In the genomic region with DNA sequence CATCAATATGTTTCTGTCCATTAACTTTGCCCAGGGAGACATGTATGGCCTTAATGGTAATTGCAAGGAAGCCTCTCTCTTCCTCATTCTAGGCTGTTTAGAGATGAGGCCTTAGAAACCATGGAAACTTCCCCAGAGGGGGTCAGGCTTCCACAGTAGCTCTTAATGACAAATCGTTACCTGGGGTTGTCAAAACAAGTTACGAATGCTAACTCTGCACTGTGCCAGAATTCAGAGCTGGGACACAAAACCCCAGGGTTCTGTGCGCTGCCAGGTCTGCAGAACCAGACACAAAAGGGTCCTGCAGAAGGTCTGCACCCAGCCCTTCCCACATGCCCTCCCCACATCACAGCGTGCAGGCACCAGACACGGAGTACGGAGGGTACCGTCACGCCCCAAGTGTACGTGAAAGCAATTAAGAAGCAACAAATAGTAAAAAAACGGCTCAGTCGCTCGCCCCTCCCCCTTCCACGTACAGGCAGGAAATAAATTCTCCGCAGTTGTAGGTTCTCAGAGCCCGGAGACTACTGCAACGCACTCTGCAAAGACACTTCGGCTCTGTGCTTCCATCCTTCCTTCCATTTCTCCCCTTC, we compare ENCODE assay signal across 9 mouse cellular contexts.
A peak's percentile ranks its signal among the peaks of the same experiment; 100 is the strongest.
DNase-seq lines count a peak whose midpoint lies in the region; ATAC-seq and TF ChIP-seq lines count a peak whose summit lies in the region.
"Had no signal": no experiment of that assay in that cellular context is flagged by ENCODE, and none has a peak within 500 bp of the region (broad histone marks: within the 10 kb centered on the region; RNA-seq: fewer than 3 reads in every experiment).

No protein-coding gene starts in this region.

- H3K4me1 ChIP-seq in forebrain, embryonic 16.5 days (replicated peaks; ENCODE audit: control insufficient read depth, insufficient read depth, low read length) = peaks cover 9% of the 10 kb centered on the region
- peaks cover 4% of the 10 kb centered on the region for H3K4me1 ChIP-seq in limb, embryonic 14.5 days (ENCODE audit: control insufficient read depth, insufficient read depth, low read length)
- H3K4me1 ChIP-seq in small intestine, adult 2 months (ENCODE audit: control insufficient read depth, insufficient read depth, insufficient read length, low read length) = no peaks in the 10 kb centered on the region
- no peaks in the 10 kb centered on the region for H3K4me1 ChIP-seq in lung, postnatal 0 days (ENCODE audit: insufficient read depth, low read depth, low read length)

- H3K36me3 ChIP-seq in forebrain, embryonic 16.5 days (ENCODE audit: control insufficient read depth, insufficient read depth) = no peaks in the 10 kb centered on the region
- H3K36me3 ChIP-seq in limb, embryonic 14.5 days (ENCODE audit: control insufficient read depth, insufficient read depth, low read length) = no peaks in the 10 kb centered on the region
- H3K36me3 ChIP-seq in small intestine, adult 2 months (ENCODE audit: control insufficient read depth, insufficient read depth, low read length) = no peaks in the 10 kb centered on the region
- no peaks in the 10 kb centered on the region for H3K36me3 ChIP-seq in lung, postnatal 0 days (ENCODE audit: insufficient read depth, low read length)

- peak overlapping the region; percentile 62 for H3K4me2 ChIP-seq in forebrain, embryonic 16.5 days (ENCODE audit: low read length)
- peak overlapping the region; percentile 55 for H3K4me2 ChIP-seq in limb, embryonic 14.5 days (replicated peaks; ENCODE audit: low read depth, low read length, severe bottlenecking)
- no peak overlapping the region for H3K4me2 ChIP-seq in lung, postnatal 0 days (replicated peaks; ENCODE audit: low read depth, low read length)

- H3K4me3 ChIP-seq in forebrain, embryonic 16.5 days (replicated peaks; ENCODE audit: low read length) = peak overlapping the region; percentile 31
- peak overlapping the region; percentile 26 for H3K4me3 ChIP-seq in limb, embryonic 14.5 days (replicated peaks; ENCODE audit: low read length)
- H3K4me3 ChIP-seq in small intestine, adult 2 months (ENCODE audit: low read depth, low read length) = 0 out of 2 replicates have a peak overlapping the region, but pooled peaks have one; percentile 3
- no peak overlapping the region for H3K4me3 ChIP-seq in lung, postnatal 0 days (ENCODE audit: low read depth, low read length)

- TF ChIP-seq POLR2A in limb, embryonic 14.5 days (IDR thresholded peaks at IDR 0.05; ENCODE audit: borderline replicate concordance, extremely low read depth, insufficient read depth, insufficient read length) = no peak
- TF ChIP-seq POLR2A in small intestine, adult 2 months (IDR thresholded peaks at IDR 0.05; ENCODE audit: low read depth, low read length) = no peak

- peak; percentile 64 for ATAC-seq in forebrain, embryonic 16.5 days
- peak; percentile 64 for ATAC-seq in limb, embryonic 14.5 days (ENCODE audit: low FRiP score, low read depth)
- ATAC-seq in lung, postnatal 0 days = no peak
- ATAC-seq in erythroid progenitor cell, adult 5-6 weeks (replicated peaks; ENCODE audit: low FRiP score, poor library complexity, severe bottlenecking) = no peak

- no peak for TF ChIP-seq EP300 in lung, postnatal 0 days (IDR thresholded peaks at IDR 0.05)

- H3K27ac ChIP-seq in forebrain, embryonic 16.5 days (ENCODE audit: low read length) = peak overlapping the region; percentile 38; the same call in 1 of the 2 replicates
- no peak overlapping the region; the same call in 1 of the 2 replicates for H3K27ac ChIP-seq in limb, embryonic 14.5 days (replicated peaks; ENCODE audit: low read depth, low read length)
- H3K27ac ChIP-seq in small intestine, adult 2 months (ENCODE audit: insufficient read depth, low read depth, low read length) = no peak overlapping the region
- no peak overlapping the region for H3K27ac ChIP-seq in lung, postnatal 0 days (ENCODE audit: low read length)

- DNase-seq in kidney, postnatal 10 days = peak; percentile 8
- DNase-seq in kidney, adult 18-20 months = no peak
- no peak for DNase-seq in limb, embryonic 14.5 days (ENCODE audit: low spot score)
- no peak for DNase-seq in lung, postnatal 0 days (ENCODE audit: low spot score)
- no peak for DNase-seq in thymus, postnatal 0 days (ENCODE audit: low spot score)
- DNase-seq: heart, postnatal 36 days had no signal

- no peak for TF ChIP-seq CTCF in small intestine, adult 2 months (IDR thresholded peaks at IDR 0.05; ENCODE audit: extremely low read depth, insufficient read length, insufficient replicate concordance, low read depth, low read length)
- TF ChIP-seq CTCF in lung, postnatal 0 days (IDR thresholded peaks at IDR 0.05) = no peak

- H3K9ac ChIP-seq in forebrain, embryonic 16.5 days (replicated peaks; ENCODE audit: low read depth, low read length) = peak overlapping the region; percentile 51
- peak overlapping the region; percentile 50 for H3K9ac ChIP-seq in limb, embryonic 14.5 days (ENCODE audit: low read depth, low read length, severe bottlenecking)
- H3K9ac ChIP-seq in lung, postnatal 0 days (replicated peaks; ENCODE audit: low read depth) = no peak overlapping the region

- 6% methylated on average over 17 of the region's 17 CpGs for WGBS in forebrain, embryonic 16.5 days
- WGBS in limb, embryonic 14.5 days = 7% methylated on average over 17 of the region's 17 CpGs
- 14% methylated on average over 17 of the region's 17 CpGs for WGBS in small intestine, adult 2 months
- WGBS in lung, postnatal 0 days = 39% methylated on average over 17 of the region's 17 CpGs

- H3K9me3 ChIP-seq in forebrain, embryonic 16.5 days (ENCODE audit: control insufficient read depth, low read length) = no peaks in the 10 kb centered on the region
- H3K9me3 ChIP-seq in limb, embryonic 14.5 days (ENCODE audit: control insufficient read depth, low read length) = no peaks in the 10 kb centered on the region
- H3K9me3 ChIP-seq in lung, postnatal 0 days (ENCODE audit: low read length) = no peaks in the 10 kb centered on the region

- no peaks in the 10 kb centered on the region for H3K27me3 ChIP-seq in forebrain, embryonic 16.5 days (replicated peaks; ENCODE audit: control insufficient read depth, insufficient read depth, low read length)
- H3K27me3 ChIP-seq in limb, embryonic 14.5 days (ENCODE audit: control insufficient read depth, insufficient read depth, low read length) = no peaks in the 10 kb centered on the region
- H3K27me3 ChIP-seq in small intestine, adult 2 months (ENCODE audit: control insufficient read depth, insufficient read depth, low read length) = no peaks in the 10 kb centered on the region
- no peaks in the 10 kb centered on the region for H3K27me3 ChIP-seq in lung, postnatal 0 days (replicated peaks; ENCODE audit: insufficient read depth, low read length)

Comparison
In these comparisons a context has a peak if more than half of its experiments do, and no peak if none do; other contexts are left out.
1. ATAC-seq: peak in forebrain, embryonic 16.5 days (single experiment) and limb, embryonic 14.5 days (single experiment); none in lung, postnatal 0 days (single experiment) and erythroid progenitor cell, adult 5-6 weeks (single experiment).